ENCODE assay signal across 15 mouse cellular contexts in the genomic region with DNA sequence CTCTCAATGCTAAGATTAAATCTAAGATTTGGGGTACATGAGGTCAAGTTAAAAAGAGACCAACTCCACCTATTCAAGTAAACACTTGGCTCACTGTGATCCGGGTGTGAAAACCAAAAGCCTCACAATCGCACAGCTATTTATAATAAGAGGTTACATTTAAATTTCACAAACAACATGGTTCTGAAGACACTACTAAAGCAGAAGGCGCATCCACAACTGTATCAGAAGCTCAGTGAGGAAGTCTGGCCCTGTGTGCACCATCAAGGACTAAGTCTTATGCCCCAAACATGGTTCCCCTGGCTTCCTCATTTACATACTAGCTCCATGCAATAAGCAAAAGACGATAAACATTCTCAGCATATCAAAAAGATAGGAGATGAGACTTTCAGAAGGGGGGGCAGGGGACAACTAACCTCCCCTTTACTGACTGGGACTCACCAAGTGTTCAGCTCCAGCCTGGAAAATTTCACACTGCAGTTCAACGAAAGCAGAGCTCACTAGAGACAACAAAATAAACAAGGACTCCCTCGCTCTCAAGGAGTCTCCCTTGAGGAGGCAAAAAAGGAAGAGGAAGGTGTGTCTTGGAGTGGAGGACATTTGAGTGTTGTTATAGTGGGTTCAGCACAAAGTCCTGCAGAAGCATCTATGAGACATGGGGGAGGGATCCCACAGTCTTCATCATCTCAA.
"Had no signal": no experiment of that assay in that cellular context is flagged by ENCODE, and none has a peak within 500 bp of the region (broad histone marks: within the 10 kb centered on the region; RNA-seq: fewer than 3 reads in every experiment).

No protein-coding gene starts in this region.

- H3K4me3 ChIP-seq: intestine, embryonic 15.5 days; limb, embryonic 15.5 days; liver, embryonic 12.5 days; midbrain, embryonic 10.5 days; myocyte; neural tube, embryonic 12.5 days had no signal

- H3K36me3 ChIP-seq: intestine, embryonic 15.5 days; limb, embryonic 15.5 days; liver, embryonic 12.5 days; midbrain, embryonic 10.5 days; neural tube, embryonic 12.5 days had no signal

- H3K9ac ChIP-seq: intestine, embryonic 15.5 days; limb, embryonic 15.5 days; liver, embryonic 12.5 days; lung, embryonic 14.5 days; neural tube, embryonic 12.5 days had no signal

- H3K4me2 ChIP-seq: intestine, embryonic 15.5 days; limb, embryonic 15.5 days; liver, embryonic 12.5 days; lung, embryonic 14.5 days; neural tube, embryonic 12.5 days had no signal

- H3K9me3 ChIP-seq: intestine, embryonic 15.5 days; limb, embryonic 15.5 days; liver, embryonic 12.5 days; midbrain, embryonic 10.5 days; neural tube, embryonic 12.5 days had no signal

- H3K27ac ChIP-seq: intestine, embryonic 15.5 days; limb, embryonic 15.5 days; liver, embryonic 12.5 days; neural tube, embryonic 12.5 days; stomach, postnatal 0 days had no signal

- ATAC-seq: intestine, embryonic 15.5 days; liver, embryonic 12.5 days had no signal

- DNase-seq: kidney, adult 2 months; kidney, postnatal 4 days; lung, embryonic 14.5 days; lung, postnatal 10 days; lung, postnatal 4 days; midbrain, embryonic 14.5 days; spleen, adult 18-20 months; thymus, postnatal 25 days had no signal

- H3K27me3 ChIP-seq: intestine, embryonic 15.5 days; limb, embryonic 15.5 days; liver, embryonic 12.5 days; neural tube, embryonic 12.5 days had no signal
